Mouse (Mus musculus): ENCODE measurements at regions not wholly inside any gene's neighbourhood (a gene's known extent, or its start where the extent isn't known, plus 50 kb on each side); places are given as distances from the start of the nearest gene placed in this dataset.

DNA sequence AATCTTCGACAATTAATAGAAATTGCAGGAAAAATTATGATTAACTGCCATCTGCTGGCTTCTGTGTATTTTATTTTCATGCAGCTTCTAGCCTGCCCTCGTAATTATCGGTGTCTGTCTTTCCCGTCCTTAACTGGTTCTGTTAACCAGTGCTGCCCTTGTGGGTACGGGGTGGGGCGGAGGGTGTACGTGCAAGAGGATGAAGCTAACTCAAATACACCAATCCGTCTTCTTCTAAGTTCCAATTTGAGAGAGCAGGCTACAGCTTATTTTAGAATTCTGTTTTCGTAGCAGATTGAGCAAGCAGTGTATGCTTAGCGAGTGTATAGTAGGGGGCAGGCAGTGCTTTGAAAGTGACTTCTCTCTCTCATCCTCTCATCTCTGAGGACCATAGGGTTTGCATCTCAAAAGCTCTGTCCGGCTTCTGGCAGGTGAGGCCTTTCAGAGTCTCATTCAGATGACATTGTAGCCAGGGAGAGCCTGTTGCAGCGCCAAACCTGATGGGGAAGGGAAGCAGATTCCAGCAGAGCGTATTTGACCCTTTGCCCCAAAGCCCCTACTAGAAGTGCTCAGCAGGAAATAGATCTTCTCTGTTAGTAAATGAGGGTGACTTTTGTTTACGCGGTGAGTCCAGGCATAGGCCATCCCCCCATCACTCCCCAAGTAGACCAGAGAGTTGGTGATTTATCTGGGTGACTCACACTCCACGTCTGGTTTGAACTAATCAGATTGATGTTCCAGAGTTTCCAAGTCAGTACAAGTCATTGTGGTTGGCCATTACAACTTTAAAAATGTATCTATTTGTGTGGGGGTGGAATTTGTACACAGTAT is 53.3 kb upstream of the Ptgfrn start:
- intact Hi-C loops (cut with DNase I), result loop anchor here (2.0 kb wide), 1 partner anchor 189 kb away; no protein-coding TSS in a partner anchor
- peak; percentile 28 to 53 for DNase-seq (ENCODE audit: low spot score in 2 of 2)

DNA sequence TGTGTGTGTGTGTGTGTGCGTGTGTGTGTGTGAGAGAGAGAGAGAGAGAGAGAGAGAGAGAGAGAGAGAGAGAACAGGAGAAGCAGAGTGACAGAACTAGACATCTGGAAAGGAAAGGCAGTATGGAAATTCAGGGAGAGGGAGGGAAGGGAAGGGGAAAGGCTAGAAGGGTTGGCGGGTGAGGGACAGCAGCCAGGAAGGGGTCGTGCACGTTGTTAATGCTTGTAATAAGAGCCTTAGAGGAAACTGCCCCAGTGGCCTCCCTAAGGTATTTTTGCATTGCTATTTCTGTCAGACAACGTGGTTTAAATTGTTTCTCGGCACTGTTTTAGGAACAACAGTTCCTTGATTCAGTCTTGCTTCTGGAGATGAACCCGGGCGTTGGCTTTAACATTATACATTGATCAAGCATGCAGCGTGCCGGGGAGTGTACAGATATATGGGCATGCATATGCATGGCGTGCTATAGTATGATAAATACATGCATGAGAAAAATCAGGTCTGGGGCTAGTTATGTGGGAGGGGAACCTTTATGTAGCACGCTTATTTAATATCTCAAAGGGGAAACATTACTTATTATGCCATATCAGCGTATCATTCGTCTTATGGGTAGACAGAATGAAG is 52.6 kb upstream of the Ptgfrn start:
- intact Hi-C loops (cut with DNase I), result loop anchor here (2.0 kb wide), 1 partner anchor 188 kb away; no protein-coding TSS in a partner anchor
- DNase-seq (ENCODE audit: low spot score in 2 of 2), result peak in 1 of 2 experiments; percentile 29

- peak in 1 of 2 experiments; percentile 31 for DNase-seq (ENCODE audit: low spot score in 2 of 2)
- intact Hi-C loops (cut with DNase I), result loop anchor here (2.0 kb wide), 1 partner anchor 187 kb away; no protein-coding TSS in a partner anchor
Measured at GRCm38 (mm10) chr3:101161941-101162531, 52.0 kb upstream of the Ptgfrn start.

- intact Hi-C loops (cut with DNase I), result no loop called here
- DNase-seq (ENCODE audit: low spot score in 2 of 2), result no peak
Measured at GRCm38 (mm10) chr3:101161421-101161940, 51.4 kb upstream of the Ptgfrn start.

Measured in left cerebral cortex, postnatal 25 days (tissue).